Mouse (Mus musculus): ENCODE measurements around the gene Gm20547.

DNA sequence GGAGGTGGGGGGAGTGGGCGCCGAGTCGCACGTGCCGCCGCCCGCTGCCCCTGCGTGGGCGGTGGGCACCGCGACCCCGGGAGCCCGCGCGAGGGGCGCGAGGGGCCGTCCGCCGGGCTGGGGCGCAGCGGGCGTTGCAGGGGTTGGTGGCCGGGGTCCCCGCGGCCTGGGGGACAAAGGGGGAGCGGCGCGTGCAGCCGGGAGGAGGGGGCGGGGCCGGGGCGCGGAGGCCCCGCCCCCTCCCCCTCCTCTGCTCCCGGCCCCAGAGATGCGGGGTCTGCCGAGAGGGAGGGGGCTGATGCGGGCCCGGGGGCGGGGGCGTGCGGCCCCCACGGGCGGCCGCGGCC lies 16.8 kb upstream of the Gm20547 start:
- TF ChIP-seq CTCF (IDR thresholded peaks at IDR 0.05; ENCODE audit: control insufficient read depth, insufficient read depth, insufficient replicate concordance, low read depth, low read length) = no peak
- no peak for TF ChIP-seq POLR2A (IDR thresholded peaks at IDR 0.05; ENCODE audit: control insufficient read depth, low read depth, low read length)

All from testis, adult 2 months (tissue).